Mouse (Mus musculus) stomach, postnatal 0 days (tissue): ENCODE data around the gene Plin1. TPM values are rescaled to one million over a fixed set of nuclear protein-coding genes. Genes with fewer than 3 reads are reported as not detected.

Experiments
- ATAC-seq: fragments of 200-750 bp; cut with Nextera tagmentation; 2 replicates; pipeline ENCODE4 v1.8.0; 2017; ENCODE audit not compliant: low FRiP score, low TSS enrichment
- DNase-seq: peaks from one replicate; pipeline ENCODE4 v3.0.0-alpha.2; 2016; ENCODE audit warnings: low spot score
- H3K27ac ChIP-seq: fragments of 300-500 bp; sonication (generic); replicated peaks from 2 replicates; pipeline ENCODE4 v1.5.1; 2014; ENCODE audit warnings: mild to moderate bottlenecking, control low read depth
- H3K27me3 ChIP-seq: fragments of 300-500 bp; sonication (generic); 2 replicates; pipeline ENCODE4 v1.6.1; 2014; ENCODE audit warnings: low read length; ENCODE audit not compliant: control insufficient read depth, insufficient read depth
- H3K36me3 ChIP-seq: fragments of 300-500 bp; sonication (generic); 2 replicates; pipeline ENCODE4 v1.6.1; 2014; ENCODE audit warnings: low read length, mixed read lengths; ENCODE audit not compliant: control insufficient read depth, insufficient read depth
- H3K4me1 ChIP-seq: fragments of 300-500 bp; sonication (generic); replicated peaks from 2 replicates; pipeline ENCODE4 v1.6.1; 2014; ENCODE audit warnings: antibody characterized with exemption; ENCODE audit not compliant: control insufficient read depth, insufficient read depth
- H3K4me2 ChIP-seq: fragments of 300-500 bp; sonication (generic); replicated peaks from 2 replicates; pipeline ENCODE4 v1.6.1; 2014; ENCODE audit warnings: low read depth, mild to moderate bottlenecking, control low read depth, moderate library complexity
- H3K4me3 ChIP-seq: fragments of 300-500 bp; sonication (generic); 2 replicates; pipeline ENCODE4 v1.5.1; 2014; ENCODE audit warnings: low read depth, low read length, control low read depth
- H3K9ac ChIP-seq: fragments of 300-500 bp; sonication (generic); 2 replicates; pipeline ENCODE4 v1.6.1; 2014; ENCODE audit warnings: mild to moderate bottlenecking, low read length, control low read depth, mixed read lengths
- H3K9me3 ChIP-seq: fragments of 300-500 bp; sonication (generic); 2 replicates; pipeline ENCODE4 v1.6.1; 2016; ENCODE audit warnings: low read length; ENCODE audit not compliant: control insufficient read depth
- CTCF ChIP-seq: IDR thresholded peaks from 2 replicates; pipeline ENCODE4 v1.5.1; 2016; ENCODE audit warnings: antibody characterized with exemption, low read depth, mild to moderate bottlenecking, moderate library complexity
- EP300 ChIP-seq: optimal IDR thresholded peaks from 2 replicates; pipeline ENCODE3; 2016; ENCODE audit warnings: antibody characterized with exemption
- WGBS: fragments of 180-500 bp; shearing (Covaris S2); extraction: QIAGEN DNeasy Blood & Tissue Kit; methylation state at CpG from one replicate; pipeline ENCODE4 v1.1.7; 2014; 5-methylcytosine and 5-hydroxymethylcytosine counted together
- polyA plus RNA-seq: library from polyadenylated mRNA; unstranded; fragments of >200 nt; fragmentation: Nextera tagmentation; extraction: Ambion mirVana; gene quantifications from 2 replicates; pipeline ENCODE4 v1.2.1, GENCODE M21; 2015

The Plin1 gene
- polyA plus RNA-seq, 1 experiment from 2014 or later: not detected

DNA sequence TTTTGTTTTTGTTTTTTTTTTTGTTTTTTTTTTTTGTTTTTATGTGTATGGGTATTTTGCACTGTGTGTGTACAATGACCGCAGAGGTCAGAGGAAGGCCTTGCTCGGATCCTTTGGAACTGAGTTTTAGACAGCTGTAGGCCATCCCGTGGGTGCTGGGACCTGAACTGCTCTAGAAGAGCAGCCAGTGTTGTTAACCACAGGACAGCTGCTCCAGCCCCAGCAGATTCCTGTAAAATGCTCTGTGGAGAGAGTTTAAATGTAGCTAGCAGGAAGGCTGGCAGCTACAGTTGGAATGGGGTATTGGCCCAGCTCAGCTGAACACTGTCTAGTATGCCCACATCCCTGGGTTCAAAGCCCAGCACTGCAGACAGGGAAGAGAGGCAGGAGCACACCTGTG is 37.0 kb upstream of the Plin1 start:
- DNase-seq (no peak), ATAC-seq (no peak)
- 82% methylated on average over 3 of the region's 3 CpGs for WGBS
- Histone ChIP-seq H3K4me3 (no peak overlapping the region), H3K4me1 (no peaks in the 10 kb centered on the region), H3K36me3 (no peaks in the 10 kb centered on the region), H3K27ac (no peak overlapping the region), H3K9me3 (no peaks in the 10 kb centered on the region), H3K9ac (no peak overlapping the region), H3K4me2 (no peak overlapping the region), H3K27me3 (no peaks in the 10 kb centered on the region)
- TF ChIP-seq CTCF (no peak), EP300 (no peak)

- H3K9me3 ChIP-seq: no peaks in the 10 kb centered on the region
- no peak overlapping the region for H3K4me3 ChIP-seq
- no peak for DNase-seq
- H3K4me1 ChIP-seq: no peaks in the 10 kb centered on the region
- no peaks in the 10 kb centered on the region for H3K36me3 ChIP-seq
- ATAC-seq: no peak
- 49% methylated on average over 1 of the region's 1 CpGs for WGBS
- no peak overlapping the region for H3K27ac ChIP-seq
- H3K9ac ChIP-seq: no peak overlapping the region
- peak; percentile 29 for TF ChIP-seq CTCF
- no peak for TF ChIP-seq EP300
- H3K27me3 ChIP-seq: no peaks in the 10 kb centered on the region
- H3K4me2 ChIP-seq: no peak overlapping the region
Observed at GRCm38 (mm10) chr7:79765991-79766390, 33.3 kb upstream of the Plin1 start.

DNA sequence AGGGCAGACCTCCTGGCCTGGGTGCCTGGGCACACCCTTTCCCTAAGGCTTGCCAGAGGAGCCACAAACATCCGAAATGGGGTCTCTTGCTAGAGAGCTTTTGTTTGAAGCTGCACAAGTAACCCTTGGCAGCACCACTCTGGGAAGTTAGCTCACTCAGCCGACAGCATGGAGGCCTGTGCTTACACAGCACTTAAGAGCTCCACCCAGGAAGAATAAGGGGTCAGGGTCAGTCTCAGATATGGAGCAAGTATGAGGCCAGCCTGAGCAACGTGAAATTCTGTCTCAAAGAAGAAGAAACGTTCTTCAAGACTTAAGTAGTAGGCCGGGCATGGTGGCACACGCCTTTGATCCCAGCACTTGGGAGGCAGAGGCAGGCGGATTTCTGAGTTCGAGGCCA is 29.4 kb upstream of the Plin1 start:
- H3K9ac ChIP-seq: no peak overlapping the region
- H3K27me3 ChIP-seq: no peaks in the 10 kb centered on the region
- H3K27ac ChIP-seq: no peak overlapping the region
- TF ChIP-seq CTCF (no peak), EP300 (no peak)
- DNase-seq: no peak
- no peaks in the 10 kb centered on the region for H3K36me3 ChIP-seq
- WGBS: 64% methylated on average over 8 of the region's 8 CpGs
- H3K4me2 ChIP-seq: no peak overlapping the region
- no peak; the same call in 1 of the 2 replicates for ATAC-seq
- H3K9me3 ChIP-seq: no peaks in the 10 kb centered on the region
- H3K4me3 ChIP-seq: no peak overlapping the region
- no peaks in the 10 kb centered on the region for H3K4me1 ChIP-seq

DNA sequence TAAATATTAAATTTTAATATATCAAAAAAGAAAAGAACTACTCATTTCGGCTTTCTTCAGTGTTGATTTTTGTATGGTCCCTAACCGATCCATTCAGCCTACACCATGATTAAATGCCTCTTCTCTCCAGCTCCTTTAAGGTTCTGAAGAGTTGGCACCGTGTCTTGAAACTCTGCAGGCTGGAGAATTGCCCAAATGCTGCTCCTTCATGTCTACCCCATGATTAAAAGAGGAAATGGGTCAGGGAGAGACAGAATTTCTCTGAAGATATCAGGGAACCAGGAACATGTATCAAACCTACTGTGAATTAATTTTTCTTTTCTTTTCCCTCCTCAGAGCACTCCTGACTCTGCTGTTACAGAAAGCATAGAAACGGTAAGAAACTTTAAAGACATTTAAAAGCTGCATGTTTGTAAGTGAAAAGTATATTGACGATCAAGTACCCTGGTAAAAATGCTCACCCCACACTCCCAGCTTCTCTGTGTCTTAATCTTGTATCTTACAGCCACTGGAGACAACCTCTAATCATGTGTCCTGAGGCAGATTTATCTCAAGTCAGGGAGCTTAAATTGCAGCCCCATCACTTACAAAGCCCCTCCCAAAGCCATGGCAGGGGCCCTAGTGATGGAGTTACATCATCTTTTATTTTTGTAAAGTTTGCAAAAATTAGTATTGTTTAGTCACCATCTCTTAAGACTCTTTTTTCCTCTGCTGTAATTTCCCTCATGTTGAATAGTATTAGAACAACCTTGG is 28.6 kb upstream of the Plin1 start:
- no peaks in the 10 kb centered on the region for H3K9me3 ChIP-seq
- H3K4me3 ChIP-seq: no peak overlapping the region
- H3K27me3 ChIP-seq: no peaks in the 10 kb centered on the region
- H3K36me3 ChIP-seq: no peaks in the 10 kb centered on the region
- TF ChIP-seq CTCF (no peak), EP300 (no peak)
- no peak overlapping the region for H3K4me2 ChIP-seq
- whole genome bisulfite sequencing: 71% methylated on average over 5 of the region's 5 CpGs
- H3K9ac ChIP-seq: no peak overlapping the region
- no peaks in the 10 kb centered on the region for H3K4me1 ChIP-seq
- no peak overlapping the region for H3K27ac ChIP-seq
- no peak for DNase-seq
- ATAC-seq: no peak

DNA sequence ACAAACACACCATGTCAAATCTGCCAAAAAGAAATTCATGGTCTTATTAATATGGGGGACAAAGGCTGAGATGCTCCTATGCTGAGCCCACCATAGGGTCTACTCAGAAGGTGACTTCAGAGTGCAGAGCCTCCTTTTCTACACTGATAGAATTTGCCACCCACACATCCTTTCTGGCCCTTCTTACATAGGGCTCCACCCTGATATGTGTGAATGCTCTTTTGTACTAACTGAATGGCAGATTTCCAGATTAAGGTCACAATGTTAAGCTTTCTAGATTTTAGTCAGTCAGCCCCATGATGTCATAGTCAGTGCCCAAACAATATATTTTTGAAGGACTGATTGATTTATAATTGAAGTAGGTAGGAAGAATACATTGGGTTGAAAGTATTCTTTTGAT is 27.1 kb upstream of the Plin1 start:
- Histone ChIP-seq H3K27ac (no peak overlapping the region), H3K4me1 (no peaks in the 10 kb centered on the region), H3K4me2 (no peak overlapping the region), H3K27me3 (no peaks in the 10 kb centered on the region), H3K4me3 (no peak overlapping the region), H3K36me3 (no peaks in the 10 kb centered on the region), H3K9ac (no peak overlapping the region), H3K9me3 (no peaks in the 10 kb centered on the region)
- ATAC-seq (no peak), DNase-seq (no peak)
- TF ChIP-seq CTCF (no peak), EP300 (no peak)

DNA sequence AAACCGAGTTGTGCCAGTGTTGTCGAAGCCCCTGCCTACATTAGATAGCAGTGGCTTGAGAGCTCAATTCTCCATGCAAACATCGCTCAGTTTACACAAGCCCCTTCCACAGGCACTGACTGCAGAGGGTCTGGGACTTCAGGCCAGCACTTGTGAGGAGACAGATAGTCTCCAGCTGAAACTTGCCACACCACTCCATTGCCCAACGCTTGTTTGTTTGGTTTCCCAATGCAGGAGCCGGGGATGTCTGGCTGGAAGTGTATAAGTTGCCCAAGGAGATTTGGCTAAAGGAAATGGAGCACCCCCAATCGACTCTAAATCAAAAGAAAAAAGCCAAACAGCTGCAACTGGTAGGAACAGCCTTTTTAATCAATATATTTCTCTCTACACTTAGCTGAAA is 25.5 kb upstream of the Plin1 start:
- H3K4me2 ChIP-seq: no peak overlapping the region
- H3K4me3 ChIP-seq: no peak overlapping the region
- no peak overlapping the region for H3K27ac ChIP-seq
- DNase-seq: no peak
- H3K9me3 ChIP-seq: no peaks in the 10 kb centered on the region
- H3K4me1 ChIP-seq: no peaks in the 10 kb centered on the region
- H3K36me3 ChIP-seq: no peaks in the 10 kb centered on the region
- no peak overlapping the region for H3K9ac ChIP-seq
- ATAC-seq: no peak
- H3K27me3 ChIP-seq: no peaks in the 10 kb centered on the region
- 37% methylated on average over 6 of the region's 6 CpGs for WGBS
- TF ChIP-seq CTCF (no peak), EP300 (no peak)
